Mouse (Mus musculus) stomach, embryonic 15.5 days (tissue): ENCODE results near the gene Def8. TPM values are rescaled to one million over a fixed set of nuclear protein-coding genes. Genes with fewer than 3 reads are reported as not detected.
A peak's percentile ranks its signal among the peaks of the same experiment; 100 is the strongest.

ENCODE experiments used
- ATAC-seq: fragments of 200-750 bp; cut with Nextera tagmentation; 2 replicates; pipeline ENCODE4 v1.8.0; 2017; ENCODE audit warnings: low read depth, moderate number of reproducible peaks, moderate TSS enrichment; ENCODE audit not compliant: insufficient read depth, low FRiP score
- H3K27ac ChIP-seq: fragments of 300-500 bp; sonication (generic); 2 replicates; pipeline ENCODE4 v1.5.1; 2015; ENCODE audit warnings: mild to moderate bottlenecking, inconsistent platforms
- H3K27me3 ChIP-seq: fragments of 300-500 bp; sonication (generic); replicated peaks from 2 replicates; pipeline ENCODE4 v1.6.1; 2015; ENCODE audit warnings: inconsistent platforms
- H3K36me3 ChIP-seq: fragments of 300-500 bp; sonication (generic); 2 replicates; pipeline ENCODE4 v1.6.1; 2015; ENCODE audit warnings: inconsistent platforms
- H3K4me1 ChIP-seq: fragments of 300-500 bp; sonication (generic); 2 replicates; pipeline ENCODE4 v1.6.1; 2015; ENCODE audit warnings: inconsistent platforms
- H3K4me2 ChIP-seq: fragments of 300-500 bp; sonication (generic); 2 replicates; pipeline ENCODE4 v1.6.1; 2015; ENCODE audit warnings: mild to moderate bottlenecking, inconsistent platforms
- H3K4me3 ChIP-seq: fragments of 300-500 bp; sonication (generic); replicated peaks from 2 replicates; pipeline ENCODE4 v1.5.1; 2015; ENCODE audit warnings: inconsistent platforms
- H3K9ac ChIP-seq: fragments of 300-500 bp; sonication (generic); 2 replicates; pipeline ENCODE4 v1.6.1; 2015; ENCODE audit warnings: inconsistent platforms
- H3K9me3 ChIP-seq: fragments of 300-500 bp; sonication (generic); 2 replicates; pipeline ENCODE4 v1.6.1; 2016; ENCODE audit warnings: inconsistent platforms
- WGBS: fragments of 180-500 bp; shearing (Covaris S2); methylation state at CpG from one replicate; pipeline ENCODE4 v1.1.7; 2015; 5-methylcytosine and 5-hydroxymethylcytosine counted together
- polyA plus RNA-seq: library from polyadenylated mRNA; unstranded; fragments of >200 nt; fragmentation: Nextera tagmentation; extraction: Ambion mirVana; gene quantifications from 2 replicates; pipeline ENCODE4 v1.2.1, GENCODE M21; 2015

Def8 gene
- polyA plus RNA-seq, 1 experiment from 2014 or later, result 24.9 TPM

- no peak for ATAC-seq
- Histone ChIP-seq H3K4me1 (no peaks in the 10 kb centered on the region), H3K9ac (no peak overlapping the region), H3K4me3 (no peak overlapping the region), H3K27me3 (peaks cover 2% of the 10 kb centered on the region; the same call in 1 of the 2 replicates), H3K4me2 (no peak overlapping the region), H3K36me3 (peaks cover 36% of the 10 kb centered on the region), H3K9me3 (no peaks in the 10 kb centered on the region), H3K27ac (no peak overlapping the region)
- WGBS, result 82% methylated on average over 9 of the region's 9 CpGs
These were observed 20.5 kb upstream of the Def8 start for GRCm38 (mm10) chr8:123402730-123403326.

- H3K4me1 ChIP-seq, result no peaks in the 10 kb centered on the region
- no peaks in the 10 kb centered on the region for H3K9me3 ChIP-seq
- WGBS, result 51% methylated on average over 8 of the region's 8 CpGs
- H3K9ac ChIP-seq, result no peak overlapping the region
- ATAC-seq, result no peak
- no peak overlapping the region for H3K4me3 ChIP-seq
- H3K4me2 ChIP-seq, result no peak overlapping the region
- no peak overlapping the region for H3K27ac ChIP-seq
- H3K36me3 ChIP-seq, result peaks cover 22% of the 10 kb centered on the region; the same call in 1 of the 2 replicates
- peaks cover 16% of the 10 kb centered on the region for H3K27me3 ChIP-seq
These were observed 18.8 kb upstream of the Def8 start for GRCm38 (mm10) chr8:123404521-123404920.

GRCm38 (mm10) chr8:123406786-123407185 is 16.5 kb upstream of the Def8 start, which contains the start of gene Mc1r:
Gene Mc1r (plus strand): TSS chr8:123407107.
- H3K4me3 ChIP-seq, result no peak within 1 kb of the TSS
- peaks cover 14% of the 10 kb centered on the region for H3K4me1 ChIP-seq
- H3K27me3 ChIP-seq, result peaks cover 39% of the 10 kb centered on the region
- H3K4me2 ChIP-seq, result no peak within 1 kb of the TSS
- H3K9me3 ChIP-seq, result no peaks in the 10 kb centered on the region
- H3K9ac ChIP-seq, result no peak within 1 kb of the TSS
- 11% methylated on average over 4 of the region's 4 CpGs for WGBS
- no peak within 1 kb of the TSS for H3K27ac ChIP-seq
- no peak for ATAC-seq
- H3K36me3 ChIP-seq, result peaks cover 4% of the 10 kb centered on the region; the same call in 1 of the 2 replicates

GRCm38 (mm10) chr8:123407612-123408011 is 15.7 kb upstream of the Def8 start:
- H3K27me3 ChIP-seq, result peaks cover 47% of the 10 kb centered on the region

GRCm38 (mm10) chr8:123408586-123409544 is 14.5 kb upstream of the Def8 start:
- Histone ChIP-seq H3K27me3 (peaks cover 60% of the 10 kb centered on the region), H3K4me2 (no peak overlapping the region), H3K4me3 (no peak overlapping the region), H3K36me3 (no peaks in the 10 kb centered on the region), H3K9ac (no peak overlapping the region), H3K4me1 (peaks cover 18% of the 10 kb centered on the region), H3K9me3 (no peaks in the 10 kb centered on the region), H3K27ac (no peak overlapping the region)
- 68% methylated on average over 9 of the region's 9 CpGs for WGBS
- no peak for ATAC-seq

More at GRCm38 (mm10) chr8:123407612-123408011, 15.7 kb upstream of the Def8 start:
- no peak for ATAC-seq
- H3K36me3 ChIP-seq, result no peaks in the 10 kb centered on the region
- no peak overlapping the region for H3K27ac ChIP-seq
- H3K9ac ChIP-seq, result no peak overlapping the region
- WGBS, result 80% methylated on average over 13 of the region's 13 CpGs
- H3K4me2 ChIP-seq, result no peak overlapping the region
- no peaks in the 10 kb centered on the region for H3K9me3 ChIP-seq
- H3K4me1 ChIP-seq, result peaks cover 18% of the 10 kb centered on the region
- H3K4me3 ChIP-seq, result no peak overlapping the region

GRCm38 (mm10) chr8:123410049-123410587 is 13.2 kb upstream of the Def8 start:
- Histone ChIP-seq H3K4me2 (no peak overlapping the region), H3K36me3 (no peaks in the 10 kb centered on the region), H3K4me3 (no peak overlapping the region), H3K9me3 (no peaks in the 10 kb centered on the region), H3K27ac (no peak overlapping the region), H3K27me3 (peaks cover 61% of the 10 kb centered on the region), H3K9ac (no peak overlapping the region), H3K4me1 (peaks cover 18% of the 10 kb centered on the region)
- ATAC-seq, result no peak
- WGBS, result 66% methylated on average over 8 of the region's 8 CpGs

GRCm38 (mm10) chr8:123410788-123411187 is 12.5 kb upstream of the Def8 start:
- Histone ChIP-seq H3K4me3 (peak overlapping the region; percentile 34), H3K27me3 (peaks cover 61% of the 10 kb centered on the region), H3K27ac (no peak overlapping the region), H3K36me3 (no peaks in the 10 kb centered on the region), H3K9ac (no peak overlapping the region), H3K4me2 (peak overlapping the region; percentile 56), H3K4me1 (peaks cover 18% of the 10 kb centered on the region), H3K9me3 (no peaks in the 10 kb centered on the region)
- no peak for ATAC-seq
- WGBS, result 14% methylated on average over 11 of the region's 11 CpGs

- Histone ChIP-seq H3K27ac (no peak within 1 kb of the TSS), H3K4me1 (peaks cover 18% of the 10 kb centered on the region), H3K4me2 (peak within 1 kb of the TSS; percentile 56), H3K4me3 (peak within 1 kb of the TSS; percentile 34), H3K27me3 (peaks cover 61% of the 10 kb centered on the region), H3K36me3 (no peaks in the 10 kb centered on the region), H3K9me3 (no peaks in the 10 kb centered on the region), H3K9ac (no peak within 1 kb of the TSS)
- peak; percentile 67 for ATAC-seq
- under 1% methylated on average over 29 of the region's 29 CpGs for WGBS
These were observed 12.1 kb upstream of the Def8 start, which contains the start of gene Tubb3 for GRCm38 (mm10) chr8:123411246-123411645. Gene Tubb3 (plus strand): TSS chr8:123411424.

- peaks cover 61% of the 10 kb centered on the region for H3K27me3 ChIP-seq
- H3K9me3 ChIP-seq, result no peaks in the 10 kb centered on the region
- H3K4me1 ChIP-seq, result peaks cover 18% of the 10 kb centered on the region
- WGBS, result 10% methylated on average over 16 of the region's 16 CpGs
- no peak overlapping the region for H3K9ac ChIP-seq
- no peak; the same call in 1 of the 2 replicates for ATAC-seq
- H3K36me3 ChIP-seq, result no peaks in the 10 kb centered on the region
- peak overlapping the region; percentile 56 for H3K4me2 ChIP-seq
- H3K4me3 ChIP-seq, result peak overlapping the region; percentile 34
- H3K27ac ChIP-seq, result no peak overlapping the region
These were observed 11.5 kb upstream of the Def8 start for GRCm38 (mm10) chr8:123411781-123412327.

GRCm38 (mm10) chr8:123412560-123413170 is 10.7 kb upstream of the Def8 start:
- H3K36me3 ChIP-seq, result no peaks in the 10 kb centered on the region
- 5% methylated on average over 12 of the region's 12 CpGs for WGBS
- ATAC-seq, result no peak

GRCm38 (mm10) chr8:123414255-123414654 is 9.1 kb upstream of the Def8 start:
- H3K4me2 ChIP-seq, result no peak overlapping the region
- H3K4me1 ChIP-seq, result peaks cover 18% of the 10 kb centered on the region
- no peaks in the 10 kb centered on the region for H3K9me3 ChIP-seq
- ATAC-seq, result no peak
- H3K27me3 ChIP-seq, result peaks cover 47% of the 10 kb centered on the region
- WGBS, result 11% methylated on average over 9 of the region's 9 CpGs
- no peak overlapping the region for H3K27ac ChIP-seq
- H3K36me3 ChIP-seq, result no peaks in the 10 kb centered on the region
- no peak overlapping the region for H3K9ac ChIP-seq
- H3K4me3 ChIP-seq, result no peak overlapping the region

More at GRCm38 (mm10) chr8:123412560-123413170, 10.7 kb upstream of the Def8 start:
- Histone ChIP-seq H3K27ac (no peak overlapping the region), H3K9ac (no peak overlapping the region), H3K4me1 (peaks cover 18% of the 10 kb centered on the region), H3K9me3 (no peaks in the 10 kb centered on the region), H3K4me2 (no peak overlapping the region), H3K27me3 (peaks cover 61% of the 10 kb centered on the region), H3K4me3 (0 out of 2 replicates have a peak overlapping the region, but pooled peaks have one; percentile 34)
